Mouse (Mus musculus) lung, embryonic 16.5 days (tissue): ENCODE results near the gene Timd4. TPM values are rescaled to one million over a fixed set of nuclear protein-coding genes. Genes with fewer than 3 reads are reported as not detected.

Experiments
- ATAC-seq: fragments of 200-750 bp; cut with Nextera tagmentation; 2 replicates; pipeline ENCODE4 v1.8.0; 2017; ENCODE audit warnings: low read depth, mild to moderate bottlenecking, moderate library complexity
- H3K27ac ChIP-seq: fragments of 300-500 bp; sonication (generic); 2 replicates; pipeline ENCODE4 v1.5.1; 2014; ENCODE audit warnings: mild to moderate bottlenecking, control low read depth, low read length
- H3K27me3 ChIP-seq: fragments of 300-500 bp; sonication (generic); 2 replicates; pipeline ENCODE4 v1.6.1; 2014; ENCODE audit warnings: low read depth, low read length, mixed read lengths; ENCODE audit not compliant: control insufficient read depth, insufficient read depth
- H3K36me3 ChIP-seq: fragments of 300-500 bp; sonication (generic); 2 replicates; pipeline ENCODE4 v1.6.1; 2014; ENCODE audit warnings: low read length; ENCODE audit not compliant: control insufficient read depth, insufficient read depth
- H3K4me1 ChIP-seq: fragments of 300-500 bp; sonication (generic); replicated peaks from 2 replicates; pipeline ENCODE4 v1.6.1; 2014; ENCODE audit warnings: low read length, mixed read lengths; ENCODE audit not compliant: control insufficient read depth, insufficient read depth
- H3K4me2 ChIP-seq: fragments of 300-500 bp; sonication (generic); 2 replicates; pipeline ENCODE4 v1.6.1; 2014; ENCODE audit warnings: low read depth, low read length, control low read depth
- H3K4me3 ChIP-seq: fragments of 300-500 bp; sonication (generic); 2 replicates; pipeline ENCODE4 v1.5.1; 2014; ENCODE audit warnings: mild to moderate bottlenecking, low read length, control low read depth
- H3K9ac ChIP-seq: fragments of 300-500 bp; sonication (generic); 2 replicates; pipeline ENCODE4 v1.6.1; 2014; ENCODE audit warnings: low read length, control low read depth
- H3K9me3 ChIP-seq: fragments of 300-500 bp; sonication (generic); 2 replicates; pipeline ENCODE4 v1.6.1; 2016; ENCODE audit warnings: low read length; ENCODE audit not compliant: control insufficient read depth
- WGBS: fragments of 180-500 bp; shearing (Covaris S2); extraction: QIAGEN DNeasy Blood & Tissue Kit; methylation state at CpG from one replicate; pipeline ENCODE4 v1.1.7; 2014; 5-methylcytosine and 5-hydroxymethylcytosine counted together
- polyA plus RNA-seq: library from polyadenylated mRNA; unstranded; fragments of >200 nt; fragmentation: Nextera tagmentation; extraction: Ambion mirVana; gene quantifications from 2 replicates; pipeline ENCODE4 v1.2.1, GENCODE M21; 2015

Timd4 gene
- polyA plus RNA-seq, 1 experiment from 2014 or later, result 0.11 TPM

DNA sequence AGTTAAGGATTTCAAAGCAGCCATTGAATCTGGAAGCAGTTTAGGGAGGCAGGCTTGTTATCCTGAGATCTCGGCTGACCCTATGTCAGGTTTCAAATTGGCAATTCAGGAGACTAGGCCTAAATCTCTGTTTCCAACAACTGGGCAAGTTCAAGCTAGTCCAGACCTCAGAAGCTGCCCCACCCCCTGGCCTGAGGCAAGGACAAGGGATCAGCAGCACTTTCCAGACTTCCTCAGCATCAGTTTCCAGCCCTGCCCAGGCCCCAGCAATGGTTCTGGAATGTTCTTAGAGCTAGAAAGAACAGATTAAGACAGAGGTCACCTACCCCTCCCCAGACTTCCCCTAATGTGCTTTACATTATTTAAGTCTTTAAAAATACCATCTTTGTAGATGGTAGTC, 36.1 kb downstream of the Timd4 start:
- 88% methylated on average over 1 of the region's 1 CpGs for WGBS
- no peak overlapping the region for H3K4me2 ChIP-seq
- no peak overlapping the region for H3K27ac ChIP-seq
- no peaks in the 10 kb centered on the region for H3K27me3 ChIP-seq
- ATAC-seq, result no peak
- no peak overlapping the region for H3K4me3 ChIP-seq
- H3K9ac ChIP-seq, result no peak overlapping the region
- H3K4me1 ChIP-seq, result no peaks in the 10 kb centered on the region
- H3K9me3 ChIP-seq, result no peaks in the 10 kb centered on the region
- no peaks in the 10 kb centered on the region for H3K36me3 ChIP-seq

DNA sequence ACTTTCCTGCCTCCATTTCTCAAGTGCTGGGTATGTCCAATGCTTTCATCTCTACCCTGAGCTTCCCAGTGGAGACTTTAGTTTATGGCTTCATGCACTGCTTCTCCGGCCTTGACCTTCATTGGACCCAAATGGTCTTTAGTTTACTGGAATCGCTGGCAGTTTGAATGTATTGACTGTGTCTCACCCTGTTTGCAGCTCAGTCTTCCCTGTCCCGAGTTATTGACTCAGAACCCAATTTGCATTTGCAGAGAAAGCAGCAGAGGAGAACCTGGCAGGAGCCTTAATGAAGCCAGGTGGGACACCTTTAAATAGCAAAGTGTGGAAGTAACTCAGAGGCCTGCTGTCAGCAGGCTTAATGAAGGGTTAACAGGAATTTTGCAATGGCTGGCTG, 37.2 kb downstream of the Timd4 start:
- no peak for ATAC-seq
- H3K4me3 ChIP-seq, result no peak overlapping the region
- H3K9ac ChIP-seq, result no peak overlapping the region
- H3K36me3 ChIP-seq, result no peaks in the 10 kb centered on the region
- no peak overlapping the region for H3K27ac ChIP-seq
- 48% methylated on average over 3 of the region's 3 CpGs for WGBS
- H3K4me1 ChIP-seq, result no peaks in the 10 kb centered on the region
- H3K27me3 ChIP-seq, result no peaks in the 10 kb centered on the region
- no peak overlapping the region for H3K4me2 ChIP-seq
- no peaks in the 10 kb centered on the region for H3K9me3 ChIP-seq

DNA sequence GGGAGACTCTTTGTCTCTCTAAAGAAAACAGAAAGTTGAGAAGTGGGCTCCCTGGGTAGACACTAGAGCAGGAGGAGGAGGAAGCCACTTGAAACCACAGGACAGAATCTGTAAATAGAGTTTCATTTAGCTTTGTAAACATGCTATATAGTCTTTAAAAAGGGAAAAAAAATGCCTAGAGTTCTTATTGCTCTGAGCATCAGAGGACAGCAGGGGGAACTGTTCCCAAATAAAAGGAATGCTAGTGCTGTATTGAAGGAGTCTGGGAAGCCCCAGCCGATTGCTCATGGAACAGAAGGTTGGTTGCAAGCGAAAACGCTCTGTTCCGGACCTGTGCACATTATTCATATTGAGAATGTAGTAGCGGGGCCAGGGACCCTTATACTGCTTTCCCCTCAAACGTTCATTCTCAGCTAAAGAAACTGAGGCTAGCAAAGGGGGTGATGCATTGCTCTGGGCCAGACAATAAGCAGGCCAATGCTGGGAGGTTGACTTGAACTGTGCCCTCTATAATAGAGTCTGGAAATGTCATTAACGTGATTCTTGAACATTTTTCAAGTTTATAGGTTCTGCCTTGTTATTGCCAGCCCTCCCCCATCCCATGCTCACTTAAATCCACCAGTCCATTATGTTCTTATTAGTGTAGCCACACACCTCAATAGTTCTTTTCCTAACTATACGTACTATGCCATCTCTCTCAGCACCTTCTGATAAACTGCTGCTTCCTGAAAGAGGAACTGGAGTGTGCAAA, 37.8 kb downstream of the Timd4 start:
- H3K9me3 ChIP-seq, result no peaks in the 10 kb centered on the region
- no peak overlapping the region for H3K4me2 ChIP-seq
- no peak overlapping the region for H3K9ac ChIP-seq
- no peaks in the 10 kb centered on the region for H3K4me1 ChIP-seq
- no peak overlapping the region for H3K27ac ChIP-seq
- H3K36me3 ChIP-seq, result no peaks in the 10 kb centered on the region
- H3K27me3 ChIP-seq, result no peaks in the 10 kb centered on the region
- no peak overlapping the region for H3K4me3 ChIP-seq
- 21% methylated on average over 8 of the region's 8 CpGs for WGBS
- ATAC-seq, result peak; percentile 76

DNA sequence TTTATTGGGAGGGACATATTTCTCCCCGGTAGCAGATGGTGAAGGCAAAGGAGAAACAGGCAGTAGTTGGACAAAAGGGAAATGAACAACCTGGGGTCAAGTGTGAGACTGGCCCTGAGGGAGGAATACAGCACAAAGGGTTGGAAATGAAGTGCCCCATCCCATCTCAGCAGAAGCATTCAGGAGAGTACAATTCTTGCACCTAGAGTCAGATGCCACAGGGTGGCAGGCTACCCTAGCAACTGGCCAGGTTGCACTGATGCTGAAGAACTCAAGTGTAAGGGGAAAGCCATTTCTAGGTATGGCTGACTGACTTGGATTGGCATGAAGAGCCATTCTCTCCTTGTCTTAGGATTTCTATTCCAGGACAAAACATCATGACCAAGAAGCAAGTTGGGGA, 54.2 kb downstream of the Timd4 start:
- Histone ChIP-seq H3K4me2 (no peak overlapping the region), H3K27ac (no peak overlapping the region), H3K4me3 (no peak overlapping the region), H3K36me3 (no peaks in the 10 kb centered on the region), H3K27me3 (no peaks in the 10 kb centered on the region), H3K4me1 (no peaks in the 10 kb centered on the region), H3K9ac (no peak overlapping the region), H3K9me3 (no peaks in the 10 kb centered on the region)
- whole genome bisulfite sequencing, result 81% methylated on average over 1 of the region's 1 CpGs
- no peak for ATAC-seq

DNA sequence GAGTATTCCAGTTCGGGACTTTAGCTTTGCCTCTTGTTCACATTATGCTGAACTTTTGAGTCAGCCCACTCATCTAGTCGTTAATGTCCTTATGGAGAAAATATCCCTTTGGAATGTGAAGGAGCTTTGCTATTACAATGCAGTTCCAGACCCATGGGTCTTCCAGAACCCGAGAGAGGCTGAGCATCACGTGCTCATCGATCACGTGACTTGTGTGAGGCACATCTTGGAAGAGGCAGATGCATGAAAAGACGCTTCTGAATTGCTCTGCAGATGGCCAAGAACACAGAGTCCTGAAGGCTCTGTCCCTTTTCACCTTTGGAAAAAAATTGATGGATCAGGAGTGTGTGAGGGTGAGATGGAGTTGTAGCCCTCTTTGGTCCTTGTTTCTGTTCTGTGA, 58.0 kb downstream of the Timd4 start:
- no peaks in the 10 kb centered on the region for H3K4me1 ChIP-seq
- no peak overlapping the region for H3K27ac ChIP-seq
- no peaks in the 10 kb centered on the region for H3K36me3 ChIP-seq
- H3K9me3 ChIP-seq, result no peaks in the 10 kb centered on the region
- no peak overlapping the region for H3K4me2 ChIP-seq
- WGBS, result 71% methylated on average over 7 of the region's 7 CpGs
- no peak overlapping the region for H3K9ac ChIP-seq
- H3K4me3 ChIP-seq, result no peak overlapping the region
- H3K27me3 ChIP-seq, result no peaks in the 10 kb centered on the region
- no peak for ATAC-seq

DNA sequence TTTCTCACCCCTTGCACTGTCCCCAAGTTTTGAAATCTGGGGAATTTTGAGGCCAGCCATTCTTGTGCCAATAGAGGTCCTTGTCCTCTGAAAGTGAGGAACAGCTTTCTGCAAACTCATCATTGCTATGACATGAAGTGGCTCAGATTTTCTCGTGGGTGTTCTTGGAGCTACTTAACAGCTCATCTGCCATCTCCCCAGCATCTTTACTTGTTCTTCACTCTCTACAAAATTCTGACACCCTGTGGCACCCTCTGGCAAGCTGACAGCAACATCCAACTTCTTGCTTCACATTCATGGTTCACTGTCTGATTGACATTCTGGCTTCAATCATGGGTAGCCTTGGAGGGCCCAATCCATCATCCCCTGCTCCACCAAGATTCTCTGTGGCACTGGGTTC, 65.2 kb downstream of the Timd4 start:
- no peak for ATAC-seq
- no peaks in the 10 kb centered on the region for H3K36me3 ChIP-seq
- H3K27ac ChIP-seq, result no peak overlapping the region
- no peak overlapping the region for H3K4me2 ChIP-seq
- H3K9ac ChIP-seq, result no peak overlapping the region
- H3K4me3 ChIP-seq, result no peak overlapping the region
- no peaks in the 10 kb centered on the region for H3K4me1 ChIP-seq
- H3K27me3 ChIP-seq, result no peaks in the 10 kb centered on the region
- H3K9me3 ChIP-seq, result no peaks in the 10 kb centered on the region
- 39% methylated on average over 1 of the region's 1 CpGs for WGBS

DNA sequence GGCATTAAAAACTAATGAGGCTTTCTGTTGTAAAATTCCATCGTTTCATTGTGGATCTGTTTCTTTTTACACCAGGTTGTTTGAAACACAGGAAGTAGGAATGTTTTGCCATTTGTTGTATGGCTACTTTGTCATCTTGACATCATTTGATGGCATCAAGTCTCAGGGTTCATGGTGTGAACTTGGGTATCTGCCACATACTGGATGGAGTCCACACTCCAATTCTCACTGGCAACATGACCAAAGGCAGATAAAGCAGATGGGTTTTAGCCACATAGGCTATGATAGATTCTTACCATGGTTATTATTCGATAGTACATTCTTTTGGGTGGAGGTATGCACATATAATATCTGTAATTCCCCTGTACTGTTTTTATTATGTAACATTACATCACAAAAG, 71.9 kb downstream of the Timd4 start:
- ATAC-seq, result no peak
- no peak overlapping the region for H3K27ac ChIP-seq
- no peaks in the 10 kb centered on the region for H3K27me3 ChIP-seq
- H3K4me1 ChIP-seq, result no peaks in the 10 kb centered on the region
- no peak overlapping the region for H3K4me2 ChIP-seq
- H3K4me3 ChIP-seq, result no peak overlapping the region
- no peak overlapping the region for H3K9ac ChIP-seq
- H3K9me3 ChIP-seq, result no peaks in the 10 kb centered on the region
- no peaks in the 10 kb centered on the region for H3K36me3 ChIP-seq
- 69% methylated on average over 2 of the region's 2 CpGs for WGBS

DNA sequence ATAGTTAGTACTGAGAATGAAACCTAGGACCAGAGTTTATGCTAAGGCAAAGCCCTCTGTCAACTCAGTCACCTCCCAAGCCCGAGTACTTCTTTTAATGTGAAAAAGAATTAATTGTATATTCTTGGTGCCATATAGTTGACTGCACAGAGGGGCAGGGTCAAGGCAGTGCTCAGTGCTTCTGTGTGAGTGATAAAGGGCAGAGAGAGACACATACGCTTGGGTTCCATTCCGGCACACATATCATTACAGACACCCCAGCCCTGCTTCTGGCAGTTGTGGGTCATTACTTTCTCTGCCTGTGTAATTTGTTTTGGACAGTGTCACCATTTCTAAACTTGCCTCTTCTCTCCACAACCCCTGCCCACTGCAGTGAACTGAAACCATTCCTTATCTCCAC, 78.5 kb downstream of the Timd4 start:
- H3K4me3 ChIP-seq, result no peak overlapping the region
- H3K9me3 ChIP-seq, result no peaks in the 10 kb centered on the region
- no peak for ATAC-seq
- no peaks in the 10 kb centered on the region for H3K27me3 ChIP-seq
- no peaks in the 10 kb centered on the region for H3K4me1 ChIP-seq
- 63% methylated on average over 3 of the region's 3 CpGs for WGBS
- H3K36me3 ChIP-seq, result no peaks in the 10 kb centered on the region
- H3K4me2 ChIP-seq, result no peak overlapping the region
- H3K9ac ChIP-seq, result no peak overlapping the region
- H3K27ac ChIP-seq, result no peak overlapping the region
